Mouse (Mus musculus) myocyte (in vitro differentiated cells): ENCODE measurements at regions not wholly inside any gene's neighbourhood (a gene's known extent, or its start where the extent isn't known, plus 50 kb on each side); places are given as distances from the start of the nearest gene placed in this dataset.

Experiments
- H3K27me3 ChIP-seq: one replicate; pipeline ENCODE4 v1.6.1; 2011; ENCODE audit not compliant: control insufficient read depth, insufficient read depth, insufficient read length
- H3K36me3 ChIP-seq: one replicate; pipeline ENCODE4 v1.6.1; 2011; ENCODE audit not compliant: control insufficient read depth, insufficient read depth
- H3K4me2 ChIP-seq: one replicate; pipeline ENCODE4 v1.6.1; 2011; ENCODE audit warnings: low read depth, control low read depth
- H3K4me3 ChIP-seq: one replicate; pipeline ENCODE4 v1.5.1; 2011; ENCODE audit warnings: mild to moderate bottlenecking, control low read depth, moderate library complexity
- H3K79me2 ChIP-seq: one replicate; pipeline ENCODE4 v1.6.1; 2011; ENCODE audit not compliant: control insufficient read depth, insufficient read depth
- H3ac ChIP-seq: one replicate; pipeline ENCODE4 v1.6.1; 2011; ENCODE audit not compliant: control insufficient read depth, insufficient read length
- CEBPB ChIP-seq: IDR thresholded peaks from 2 replicates; pipeline ENCODE4 v1.6.1; 2011; ENCODE audit warnings: mild to moderate bottlenecking, moderate library complexity; ENCODE audit not compliant: poor library complexity, insufficient read depth, severe bottlenecking
- E2F4 ChIP-seq: IDR thresholded peaks from one replicate; pipeline ENCODE4 v1.6.1; 2011; ENCODE audit warnings: mild to moderate bottlenecking, control low read depth, moderate library complexity; ENCODE audit not compliant: insufficient read depth
- MAX ChIP-seq: IDR thresholded peaks from one replicate; pipeline ENCODE4 v1.6.1; 2011; ENCODE audit warnings: low read depth, mild to moderate bottlenecking, control low read depth
- MYOD1 ChIP-seq, 3 experiments: IDR thresholded peaks; one replicate each; pipeline ENCODE4 v1.6.1; 2011; ENCODE audit warnings: control low read depth in 2 of 3, low read depth in 2 of 3, mild to moderate bottlenecking in 2 of 3, moderate library complexity in 1 of 3; ENCODE audit not compliant: insufficient read length in 2 of 3, control insufficient read depth in 1 of 3
- MYOG ChIP-seq, 3 experiments: IDR thresholded peaks; one replicate each; pipeline ENCODE4 v1.6.1; 2011; ENCODE audit warnings: control low read depth in 2 of 3, low read depth in 2 of 3, mild to moderate bottlenecking in 2 of 3; ENCODE audit not compliant: insufficient read length in 2 of 3, control insufficient read depth in 1 of 3, insufficient read depth in 1 of 3
- POLR2A ChIP-seq: IDR thresholded peaks from one replicate; pipeline ENCODE4 v1.6.1; 2011; ENCODE audit warnings: low read depth, mild to moderate bottlenecking, control low read depth, moderate library complexity; ENCODE audit not compliant: insufficient read length
- POLR2AphosphoS2 ChIP-seq: IDR thresholded peaks from one replicate; pipeline ENCODE4 v1.6.1; 2011; ENCODE audit warnings: low read depth, control low read depth; ENCODE audit not compliant: insufficient read length
- REST ChIP-seq: IDR thresholded peaks from one replicate; pipeline ENCODE4 v1.6.1; 2011; ENCODE audit warnings: mild to moderate bottlenecking, control low read depth, moderate library complexity; ENCODE audit not compliant: insufficient read depth, insufficient read length
- SRF ChIP-seq: IDR thresholded peaks from one replicate; pipeline ENCODE4 v1.6.1; 2011; ENCODE audit warnings: low read depth; ENCODE audit not compliant: control insufficient read depth, insufficient read length
- TCF12 ChIP-seq: IDR thresholded peaks from one replicate; pipeline ENCODE4 v1.6.1; 2011; ENCODE audit warnings: mild to moderate bottlenecking, control low read depth; ENCODE audit not compliant: poor library complexity, insufficient read depth, severe bottlenecking
- TCF3 ChIP-seq: IDR thresholded peaks from one replicate; pipeline ENCODE4 v1.6.1; 2011; ENCODE audit warnings: low read depth, control low read depth; ENCODE audit not compliant: insufficient read length
- USF1 ChIP-seq: IDR thresholded peaks from one replicate; pipeline ENCODE4 v1.6.1; 2011; ENCODE audit warnings: low read depth, mild to moderate bottlenecking, control low read depth, moderate library complexity

- TF ChIP-seq MYOG (IDR thresholded peaks at IDR 0.05; ENCODE audit: control insufficient read depth in 1 of 3, insufficient read depth in 1 of 3, insufficient read length in 2 of 3, low read depth in 2 of 3) (no peak), MYOD1 (IDR thresholded peaks at IDR 0.05; ENCODE audit: control insufficient read depth in 1 of 3, insufficient read length in 2 of 3, low read depth in 2 of 3) (no peak), MAX (no peak), TCF3 (no peak)
- Histone ChIP-seq H3K4me3 (no peak overlapping the region), H3K79me2 (no peaks in the 10 kb centered on the region), H3K4me2 (no peak overlapping the region), H3K27me3 (no peaks in the 10 kb centered on the region), H3ac (no peak overlapping the region), H3K36me3 (no peaks in the 10 kb centered on the region)
Observed at GRCm38 (mm10) chr7:115076781-115077180, 333.3 kb downstream of the Insc start.

- Histone ChIP-seq H3K4me3 (no peak overlapping the region), H3K79me2 (no peaks in the 10 kb centered on the region), H3K4me2 (no peak overlapping the region), H3K36me3 (no peaks in the 10 kb centered on the region), H3K27me3 (no peaks in the 10 kb centered on the region), H3ac (no peak overlapping the region)
- TF ChIP-seq POLR2A (no peak), POLR2AphosphoS2 (no peak), TCF12 (no peak), USF1 (no peak), MYOD1 (IDR thresholded peaks at IDR 0.05; ENCODE audit: control insufficient read depth in 1 of 3, insufficient read length in 2 of 3, low read depth in 2 of 3) (no peak), CEBPB (no peak), MAX (no peak)
Observed at GRCm38 (mm10) chr7:115084711-115085380, 341.4 kb downstream of the Insc start.

GRCm38 (mm10) chr7:115086542-115087448 lies 343.3 kb downstream of the Insc start:
- H3ac ChIP-seq, result no peak overlapping the region
- TF ChIP-seq MYOD1 (IDR thresholded peaks at IDR 0.05; ENCODE audit: control insufficient read depth in 1 of 3, insufficient read length in 2 of 3, low read depth in 2 of 3) (no peak), MAX (no peak), USF1 (no peak), REST (no peak), POLR2AphosphoS2 (no peak), E2F4 (no peak), MYOG (IDR thresholded peaks at IDR 0.05; ENCODE audit: control insufficient read depth in 1 of 3, insufficient read depth in 1 of 3, insufficient read length in 2 of 3, low read depth in 2 of 3) (no peak), SRF (no peak), CEBPB (no peak), TCF3 (no peak), POLR2A (no peak), TCF12 (no peak)
- H3K4me3 ChIP-seq, result no peak overlapping the region
- no peaks in the 10 kb centered on the region for H3K27me3 ChIP-seq
- no peaks in the 10 kb centered on the region for H3K36me3 ChIP-seq
- no peak overlapping the region for H3K4me2 ChIP-seq
- H3K79me2 ChIP-seq, result no peaks in the 10 kb centered on the region

GRCm38 (mm10) chr7:115092481-115093050 lies 349.1 kb downstream of the Insc start:
- TF ChIP-seq MYOG (IDR thresholded peaks at IDR 0.05; ENCODE audit: control insufficient read depth in 1 of 3, insufficient read depth in 1 of 3, insufficient read length in 2 of 3, low read depth in 2 of 3) (no peak), MAX (no peak), E2F4 (no peak), CEBPB (no peak), SRF (no peak), USF1 (no peak), POLR2AphosphoS2 (no peak), REST (no peak), TCF12 (no peak), POLR2A (no peak), MYOD1 (IDR thresholded peaks at IDR 0.05; ENCODE audit: control insufficient read depth in 1 of 3, insufficient read length in 2 of 3, low read depth in 2 of 3) (no peak), TCF3 (no peak)
- no peaks in the 10 kb centered on the region for H3K27me3 ChIP-seq
- no peak overlapping the region for H3ac ChIP-seq
- no peak overlapping the region for H3K4me3 ChIP-seq
- H3K4me2 ChIP-seq, result no peak overlapping the region
- no peaks in the 10 kb centered on the region for H3K79me2 ChIP-seq
- no peaks in the 10 kb centered on the region for H3K36me3 ChIP-seq
